Mouse (Mus musculus): Measurements from ENCODE around the gene Map3k12. TPM values are rescaled to one million over a fixed set of nuclear protein-coding genes. Genes with fewer than 3 reads are reported as not detected.

Map3k12 gene
- polyA plus RNA-seq, 1 experiment from 2014 or later: 37.6 TPM

- under 1% methylated on average over 60 of the region's 60 CpGs for WGBS
- H3K9ac ChIP-seq: peak within 1 kb of the TSS; percentile 92
- peak within 1 kb of the TSS; percentile 97 for H3K27ac ChIP-seq
- peak within 1 kb of the TSS; percentile 81 for H3K4me2 ChIP-seq
- peak; percentile 92 for ATAC-seq
- no peaks in the 10 kb centered on the region for H3K9me3 ChIP-seq (replicated peaks)
- H3K27me3 ChIP-seq: no peaks in the 10 kb centered on the region
- H3K4me1 ChIP-seq: peaks cover 34% of the 10 kb centered on the region
- peaks cover 25% of the 10 kb centered on the region for H3K36me3 ChIP-seq (ENCODE audit: poor library complexity, severe bottlenecking)
- H3K4me3 ChIP-seq: peak within 1 kb of the TSS; percentile 72
These were observed 1.4 kb upstream of the Map3k12 start, which contains the start of gene Tarbp2 for GRCm38 (mm10) chr15:102517976-102518858. Gene Tarbp2, plus strand, starts transcription at chr15:102518192.

- Histone ChIP-seq H3K4me1 (peaks cover 36% of the 10 kb centered on the region), H3K9me3 (replicated peaks) (no peaks in the 10 kb centered on the region), H3K4me3 (peak overlapping the region; percentile 72), H3K27ac (peak overlapping the region; percentile 93), H3K27me3 (no peaks in the 10 kb centered on the region), H3K36me3 (ENCODE audit: poor library complexity, severe bottlenecking) (peaks cover 20% of the 10 kb centered on the region), H3K9ac (peak overlapping the region; percentile 92), H3K4me2 (peak overlapping the region; percentile 81)
- ATAC-seq: no peak
- WGBS: under 1% methylated on average over 10 of the region's 10 CpGs
These were observed 739 bp upstream of the Map3k12 start for GRCm38 (mm10) chr15:102517631-102517975.

- WGBS: under 1% methylated on average over 12 of the region's 12 CpGs
- peaks cover 7% of the 10 kb centered on the region for H3K36me3 ChIP-seq (ENCODE audit: poor library complexity, severe bottlenecking)
- peaks cover 50% of the 10 kb centered on the region for H3K4me1 ChIP-seq
- H3K4me2 ChIP-seq: peak overlapping the region; percentile 81
- no peak for ATAC-seq
- H3K27ac ChIP-seq: peak overlapping the region; percentile 93
- no peaks in the 10 kb centered on the region for H3K27me3 ChIP-seq
- H3K4me3 ChIP-seq: peak overlapping the region; percentile 72
- H3K9ac ChIP-seq: peak overlapping the region; percentile 92
- H3K9me3 ChIP-seq (replicated peaks): no peaks in the 10 kb centered on the region
These were observed 571 bp downstream of the Map3k12 start for GRCm38 (mm10) chr15:102516293-102516692.

DNA sequence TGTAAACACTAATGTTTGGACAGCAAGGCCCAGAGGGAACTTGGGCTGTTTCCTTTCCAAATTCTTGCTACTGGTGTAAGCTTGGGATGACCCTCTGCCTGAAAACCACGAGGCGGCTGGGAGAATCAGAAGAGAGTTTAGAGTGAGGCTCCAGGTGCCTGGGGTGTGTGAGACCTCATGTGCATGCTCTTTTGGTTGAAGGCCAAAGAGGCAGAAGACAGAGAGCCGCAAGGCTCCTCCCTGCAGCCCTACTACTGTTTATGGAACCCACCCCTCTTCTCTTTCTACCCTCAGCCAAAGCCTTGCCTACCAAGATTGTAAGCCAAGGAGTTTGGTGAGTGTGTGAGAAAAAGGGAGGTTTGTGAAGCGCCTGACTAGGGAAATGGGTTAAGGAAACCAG is 1.1 kb downstream of the Map3k12 start:
- Histone ChIP-seq H3K4me3 (peak overlapping the region; percentile 72), H3K27me3 (no peaks in the 10 kb centered on the region), H3K4me1 (peaks cover 55% of the 10 kb centered on the region), H3K4me2 (peak overlapping the region; percentile 81), H3K9me3 (replicated peaks) (no peaks in the 10 kb centered on the region), H3K36me3 (ENCODE audit: poor library complexity, severe bottlenecking) (peaks cover 2% of the 10 kb centered on the region; the same call in 1 of the 2 replicates), H3K27ac (peak overlapping the region; percentile 93), H3K9ac (peak overlapping the region; percentile 92)
- WGBS: 34% methylated on average over 4 of the region's 4 CpGs
- ATAC-seq: no peak

DNA sequence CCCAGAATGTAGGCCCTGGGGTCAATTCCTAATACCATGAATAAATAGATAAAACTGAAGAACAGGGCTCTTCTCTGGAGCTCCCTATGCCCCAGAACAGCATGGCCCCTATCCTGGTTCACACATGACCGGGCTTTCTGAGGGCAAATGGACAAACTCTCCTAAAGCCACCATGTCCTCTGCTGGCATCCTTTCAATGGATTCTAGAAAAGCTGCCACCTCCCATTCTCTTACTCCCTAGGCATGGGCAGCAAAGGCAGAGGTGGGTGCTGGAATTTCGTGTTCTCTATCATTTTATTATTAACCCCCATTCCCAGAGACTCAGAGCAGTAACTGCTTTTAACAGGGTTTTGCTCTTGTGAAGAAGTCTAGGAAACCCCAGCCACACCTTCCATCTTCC is 1.6 kb downstream of the Map3k12 start:
- Histone ChIP-seq H3K4me1 (peaks cover 55% of the 10 kb centered on the region), H3K9ac (0 out of 2 replicates have a peak overlapping the region, but pooled peaks have one; percentile 92), H3K4me2 (peak overlapping the region; percentile 81), H3K4me3 (peak overlapping the region; percentile 72), H3K36me3 (ENCODE audit: poor library complexity, severe bottlenecking) (no peaks in the 10 kb centered on the region), H3K27me3 (no peaks in the 10 kb centered on the region), H3K27ac (no peak overlapping the region), H3K9me3 (replicated peaks) (no peaks in the 10 kb centered on the region)
- no peak for ATAC-seq
- WGBS: 80% methylated on average over 2 of the region's 2 CpGs

GRCm38 (mm10) chr15:102513004-102513403 is 3.9 kb downstream of the Map3k12 start:
- Histone ChIP-seq H3K4me1 (peaks cover 60% of the 10 kb centered on the region), H3K9ac (no peak overlapping the region), H3K27ac (no peak overlapping the region)

DNA sequence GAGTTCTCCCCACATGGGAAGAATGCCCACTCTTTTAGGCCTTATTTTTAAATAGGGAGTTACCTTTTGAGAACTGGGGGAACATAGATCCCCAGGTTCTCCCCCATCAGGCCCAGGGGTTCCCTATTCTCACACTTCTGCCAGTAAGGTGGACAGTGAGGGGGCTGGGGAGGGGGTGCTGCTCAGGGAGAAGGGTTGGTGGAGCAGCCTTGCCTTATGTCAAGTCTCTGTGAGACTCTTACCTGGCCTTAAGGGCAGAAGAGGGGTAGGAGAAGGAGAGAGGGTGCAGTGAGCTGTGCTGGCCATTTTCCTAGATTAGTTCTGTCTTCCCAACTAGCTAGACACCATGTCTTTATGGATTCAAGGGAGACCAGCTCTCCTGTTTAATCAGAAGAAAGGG is 4.4 kb downstream of the Map3k12 start:
- no peak overlapping the region for H3K4me2 ChIP-seq
- H3K36me3 ChIP-seq (ENCODE audit: poor library complexity, severe bottlenecking): peaks cover 5% of the 10 kb centered on the region; the same call in 1 of the 2 replicates
- H3K9me3 ChIP-seq (replicated peaks): no peaks in the 10 kb centered on the region
- H3K27ac ChIP-seq: peak overlapping the region; percentile 83; the same call in 1 of the 2 replicates
- no peak overlapping the region for H3K4me3 ChIP-seq
- ATAC-seq: no peak
- H3K9ac ChIP-seq: no peak overlapping the region
- H3K27me3 ChIP-seq: no peaks in the 10 kb centered on the region
- peaks cover 60% of the 10 kb centered on the region for H3K4me1 ChIP-seq

More at GRCm38 (mm10) chr15:102513004-102513403, 3.9 kb downstream of the Map3k12 start:
- WGBS: 84% methylated on average over 3 of the region's 3 CpGs
- H3K9me3 ChIP-seq (replicated peaks): no peaks in the 10 kb centered on the region
- H3K27me3 ChIP-seq: no peaks in the 10 kb centered on the region
- no peak overlapping the region for H3K4me2 ChIP-seq
- ATAC-seq: no peak
- H3K36me3 ChIP-seq (ENCODE audit: poor library complexity, severe bottlenecking): peaks cover 5% of the 10 kb centered on the region; the same call in 1 of the 2 replicates
- H3K4me3 ChIP-seq: no peak overlapping the region

DNA sequence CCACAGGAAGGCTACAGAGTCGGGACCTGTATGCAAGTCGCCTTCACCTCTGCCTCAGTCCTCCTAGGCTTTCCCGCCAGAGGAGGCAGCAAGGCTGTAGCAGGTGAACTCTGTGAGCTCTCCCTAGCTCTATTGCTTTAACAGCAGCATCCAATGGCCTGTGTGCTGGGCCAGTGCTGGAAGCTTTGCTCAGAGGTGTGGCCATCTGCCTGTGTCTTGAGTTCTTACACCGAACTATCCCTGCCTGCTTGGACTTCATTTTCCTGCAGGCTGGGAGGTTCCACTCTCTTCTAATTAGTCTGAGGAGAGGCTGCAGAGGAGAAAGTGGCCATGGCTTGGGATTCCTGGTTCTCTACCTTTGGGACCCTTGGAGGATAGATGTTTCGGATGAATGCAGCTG is 4.9 kb downstream of the Map3k12 start:
- H3K36me3 ChIP-seq (ENCODE audit: poor library complexity, severe bottlenecking): peaks cover 5% of the 10 kb centered on the region; the same call in 1 of the 2 replicates
- H3K27ac ChIP-seq: peak overlapping the region; percentile 83
- peak overlapping the region; percentile 80 for H3K4me2 ChIP-seq
- 29% methylated on average over 5 of the region's 5 CpGs for WGBS
- H3K27me3 ChIP-seq: no peaks in the 10 kb centered on the region
- 0 out of 2 replicates have a peak overlapping the region, but pooled peaks have one; percentile 21 for H3K9ac ChIP-seq
- no peak for ATAC-seq
- H3K9me3 ChIP-seq (replicated peaks): no peaks in the 10 kb centered on the region
- H3K4me1 ChIP-seq: peaks cover 60% of the 10 kb centered on the region
- H3K4me3 ChIP-seq: no peak overlapping the region

DNA sequence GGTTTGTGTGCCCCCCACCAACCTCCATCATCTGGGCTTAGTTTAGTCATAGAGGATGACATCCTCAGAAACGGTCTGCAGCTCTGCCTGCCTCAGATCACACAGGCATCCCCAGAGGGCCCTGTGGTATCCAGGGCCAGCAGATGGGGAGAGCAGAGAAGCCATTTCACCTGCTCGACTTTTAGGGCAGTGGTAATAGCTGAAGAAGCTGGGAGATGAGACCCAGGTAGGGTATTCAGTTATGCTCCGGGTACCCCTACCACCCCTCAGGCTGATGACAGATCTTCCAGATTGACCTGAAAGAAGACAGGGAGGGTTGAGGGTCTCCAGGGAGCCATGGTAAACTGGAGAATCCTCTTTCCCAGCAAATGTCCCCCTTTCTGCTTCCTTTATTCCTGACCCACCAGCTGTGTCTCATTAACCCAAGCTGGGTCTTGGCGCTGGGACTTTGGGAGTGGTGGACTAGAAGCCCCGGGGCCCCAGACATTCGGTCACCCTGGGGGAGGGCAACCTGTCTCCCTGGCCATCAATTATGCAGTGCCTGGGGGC is 5.5 kb downstream of the Map3k12 start:
- 16% methylated on average over 6 of the region's 6 CpGs for WGBS
- Histone ChIP-seq H3K4me1 (peaks cover 60% of the 10 kb centered on the region), H3K4me2 (peak overlapping the region; percentile 80), H3K9me3 (replicated peaks) (no peaks in the 10 kb centered on the region), H3K36me3 (ENCODE audit: poor library complexity, severe bottlenecking) (peaks cover 9% of the 10 kb centered on the region), H3K27ac (peak overlapping the region; percentile 83), H3K27me3 (no peaks in the 10 kb centered on the region), H3K9ac (no peak overlapping the region), H3K4me3 (peak overlapping the region; percentile 5)
- no peak for ATAC-seq

DNA sequence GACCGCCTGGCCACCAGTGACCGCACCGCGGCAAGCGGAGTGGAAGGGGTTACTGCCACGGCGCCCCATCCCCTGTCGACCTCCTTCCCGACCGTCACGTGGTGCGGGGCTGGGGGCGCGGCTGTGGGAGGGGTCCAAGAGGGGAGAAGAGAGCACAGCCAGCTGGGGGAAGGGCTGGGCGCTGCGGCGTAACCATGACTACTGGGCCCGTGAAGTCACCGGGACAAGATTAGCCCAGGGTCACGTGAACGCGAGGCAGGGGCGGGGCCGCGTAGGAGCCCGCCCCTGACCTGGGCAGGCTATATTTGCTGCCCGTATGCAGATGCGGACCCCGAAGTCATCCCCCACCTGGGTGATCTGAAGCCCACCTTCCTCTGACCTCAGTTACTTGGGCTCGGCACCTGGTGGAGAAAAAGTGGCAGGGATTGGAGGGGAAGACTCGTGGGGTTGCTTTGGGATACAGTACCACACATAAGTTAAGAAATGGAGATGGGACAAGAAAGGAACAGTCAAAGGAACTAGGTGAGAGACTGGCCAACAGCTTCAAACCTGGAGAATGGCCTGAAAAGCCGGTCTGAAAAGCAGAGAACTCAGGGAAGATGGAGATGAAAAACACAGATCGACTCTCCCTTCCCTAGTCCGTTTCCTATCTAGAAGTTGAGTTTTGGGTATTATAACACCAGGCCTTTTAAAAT is 6.1 kb downstream of the Map3k12 start:
- H3K27ac ChIP-seq: peak overlapping the region; percentile 83
- 3% methylated on average over 33 of the region's 34 CpGs for WGBS
- H3K27me3 ChIP-seq: no peaks in the 10 kb centered on the region
- peak overlapping the region; percentile 73 for H3K9ac ChIP-seq
- peaks cover 55% of the 10 kb centered on the region for H3K4me1 ChIP-seq
- H3K4me2 ChIP-seq: peak overlapping the region; percentile 80
- H3K9me3 ChIP-seq (replicated peaks): no peaks in the 10 kb centered on the region
- H3K4me3 ChIP-seq: peak overlapping the region; percentile 62
- peaks cover 10% of the 10 kb centered on the region for H3K36me3 ChIP-seq (ENCODE audit: poor library complexity, severe bottlenecking)
- ATAC-seq: peak; percentile 96

DNA sequence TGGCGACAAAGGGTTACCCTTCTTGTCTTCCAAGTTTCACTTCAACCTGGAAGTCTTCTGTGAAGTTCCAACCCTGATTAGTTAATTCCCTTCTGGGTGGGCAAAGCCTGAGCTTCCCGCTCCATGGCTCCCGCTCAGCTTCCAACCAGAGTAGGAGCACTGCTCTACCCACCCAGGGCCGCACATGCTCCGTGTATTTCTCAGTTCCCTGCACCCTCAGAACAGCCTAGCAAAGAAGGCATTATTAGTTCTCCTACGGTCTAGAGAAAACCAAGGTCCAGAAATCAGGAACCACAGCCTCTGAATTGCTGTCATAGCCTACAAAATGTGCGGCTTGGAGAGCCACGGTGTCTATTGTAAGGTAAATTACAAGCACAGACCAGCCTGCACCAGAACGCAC is 6.8 kb downstream of the Map3k12 start:
- Histone ChIP-seq H3K36me3 (ENCODE audit: poor library complexity, severe bottlenecking) (peaks cover 16% of the 10 kb centered on the region), H3K27me3 (no peaks in the 10 kb centered on the region), H3K9me3 (replicated peaks) (no peaks in the 10 kb centered on the region)

DNA sequence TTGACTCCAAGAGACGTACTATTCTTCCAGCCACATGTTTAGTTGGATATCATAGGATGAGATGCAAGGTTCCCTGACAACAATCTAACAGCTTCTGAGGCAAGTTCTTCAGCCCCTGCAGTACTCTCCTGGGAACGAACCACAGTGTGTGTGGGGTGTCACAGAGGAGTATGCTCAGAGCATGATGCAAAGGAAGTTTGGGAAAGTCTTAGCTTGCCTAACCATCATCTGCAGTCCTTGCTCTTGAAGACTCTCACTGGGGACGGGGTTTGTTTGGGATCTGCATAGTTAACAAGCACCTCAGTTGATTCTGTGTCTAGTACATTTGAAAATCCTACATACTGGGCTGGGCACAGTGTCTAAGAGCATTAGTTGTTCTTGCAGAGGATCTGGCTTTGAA is 8.5 kb downstream of the Map3k12 start:
- Histone ChIP-seq H3K9ac (no peak overlapping the region), H3K36me3 (ENCODE audit: poor library complexity, severe bottlenecking) (peaks cover 34% of the 10 kb centered on the region), H3K4me1 (peaks cover 39% of the 10 kb centered on the region), H3K4me2 (no peak overlapping the region), H3K27ac (no peak overlapping the region), H3K9me3 (replicated peaks) (no peaks in the 10 kb centered on the region), H3K4me3 (no peak overlapping the region), H3K27me3 (no peaks in the 10 kb centered on the region)
- 88% methylated on average over 3 of the region's 3 CpGs for WGBS
- ATAC-seq: no peak

More for the DNA sequence above, 6.8 kb downstream of the Map3k12 start:
- Histone ChIP-seq H3K4me1 (peaks cover 49% of the 10 kb centered on the region), H3K4me3 (peak overlapping the region; percentile 62), H3K4me2 (peak overlapping the region; percentile 80), H3K27ac (peak overlapping the region; percentile 83), H3K9ac (peak overlapping the region; percentile 73)
- 6% methylated on average over 9 of the region's 9 CpGs for WGBS
- peak; percentile 76 for ATAC-seq

Data from forebrain, embryonic 13.5 days (tissue).